48 mouse cellular contexts compared by ENCODE assay signal in the genomic region with DNA sequence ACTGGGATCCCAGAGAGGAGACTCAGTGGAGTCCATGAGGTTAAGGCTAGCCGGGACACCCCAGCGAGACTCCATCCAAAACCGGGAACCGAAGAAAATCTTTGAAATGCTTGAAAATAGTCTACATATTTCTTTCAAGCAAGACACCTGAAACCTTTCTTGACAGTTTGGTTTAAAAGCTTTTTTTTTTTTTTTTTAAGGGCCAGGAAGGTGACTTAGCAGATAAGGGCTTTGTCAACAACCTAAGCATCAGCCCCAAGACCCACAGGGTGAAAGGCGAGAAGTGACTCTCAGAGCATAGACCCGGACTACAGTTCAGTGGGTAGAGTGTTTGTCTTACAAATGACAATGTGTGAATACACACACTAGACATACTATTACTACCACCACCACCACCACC. TPM values are rescaled to one million over a fixed set of nuclear protein-coding genes. Genes with fewer than 3 reads are reported as not detected.
"Had no signal": no experiment of that assay in that cellular context is flagged by ENCODE, and none has a peak within 500 bp of the region (broad histone marks: within the 10 kb centered on the region; RNA-seq: fewer than 3 reads in every experiment).

No protein-coding gene starts in this region.

- H3K27ac ChIP-seq: heart, embryonic 10.5 days; heart, embryonic 13.5 days; heart, embryonic 15.5 days; hindbrain, embryonic 10.5 days; hindbrain, embryonic 12.5 days; hindbrain, embryonic 13.5 days; hindbrain, embryonic 14.5 days; hindbrain, embryonic 15.5 days; hindbrain, postnatal 0 days; intestine, embryonic 15.5 days; kidney, embryonic 15.5 days; kidney, postnatal 0 days; left cerebral cortex, adult 2 months had no signal

- H3K4me1 ChIP-seq: heart, embryonic 15.5 days; hindbrain, embryonic 10.5 days; hindbrain, embryonic 12.5 days; hindbrain, embryonic 13.5 days; hindbrain, embryonic 15.5 days; intestine, embryonic 15.5 days had no signal

- ATAC-seq: hindbrain, embryonic 16.5 days; hindbrain, postnatal 0 days; inflammation-experienced regulatory T-cells, adult 6 months; intestine, embryonic 15.5 days; intestine, embryonic 16.5 days; intestine, postnatal 0 days had no signal

- DNase-seq: heart, postnatal 10 days; heart, postnatal 36 days; heart, postnatal 4 days; kidney, adult 11 months; kidney, adult 18-20 months; kidney, adult 2 months; kidney, adult 8-10 months; kidney, adult 9 months; kidney, postnatal 10 days; kidney, postnatal 14 days; kidney, postnatal 25 days; kidney, postnatal 36 days; kidney, postnatal 4 days; layer of hippocampus, adult 9-11 months; layer of hippocampus, postnatal 36 days had no signal

- H3K36me3 ChIP-seq: heart, embryonic 10.5 days; heart, embryonic 12.5 days; heart, embryonic 13.5 days; heart, embryonic 15.5 days; hindbrain, embryonic 10.5 days; hindbrain, embryonic 12.5 days; hindbrain, embryonic 13.5 days; hindbrain, embryonic 15.5 days; intestine, embryonic 15.5 days; kidney, embryonic 15.5 days had no signal

- H3K9me3 ChIP-seq: heart, embryonic 10.5 days; heart, embryonic 12.5 days; heart, embryonic 13.5 days; heart, embryonic 15.5 days; hindbrain, embryonic 10.5 days; hindbrain, embryonic 12.5 days; hindbrain, embryonic 13.5 days; hindbrain, embryonic 15.5 days; intestine, embryonic 15.5 days; kidney, embryonic 15.5 days had no signal

- H3K4me3 ChIP-seq: heart, embryonic 10.5 days; heart, embryonic 12.5 days; heart, embryonic 13.5 days; heart, embryonic 15.5 days; hindbrain, embryonic 10.5 days; hindbrain, embryonic 12.5 days; hindbrain, embryonic 13.5 days; hindbrain, embryonic 15.5 days; intestine, embryonic 15.5 days; kidney, embryonic 15.5 days; left cerebral cortex, adult 2 months had no signal

- H3K9ac ChIP-seq: heart, embryonic 12.5 days; heart, embryonic 13.5 days; heart, embryonic 15.5 days; hindbrain, embryonic 12.5 days; hindbrain, embryonic 13.5 days; hindbrain, embryonic 14.5 days; hindbrain, embryonic 15.5 days; intestine, embryonic 15.5 days; kidney, embryonic 15.5 days had no signal

- H3K27me3 ChIP-seq: heart, embryonic 12.5 days; heart, embryonic 13.5 days; heart, embryonic 15.5 days; hindbrain, embryonic 12.5 days; hindbrain, embryonic 13.5 days; hindbrain, embryonic 15.5 days; intestine, embryonic 15.5 days; kidney, embryonic 15.5 days had no signal

RNA-seq across cellular contexts. Expression of a gene that starts 11.3 kb away (rescaled TPM):
- total RNA-seq: heart, postnatal 10 days; heart, postnatal 25 days; heart, postnatal 36 days; heart, postnatal 4 days; hematopoietic stem cell, adult 5-6 weeks; hindbrain, postnatal 0 days; layer of hippocampus, adult 18-20 months; layer of hippocampus, adult 8-10 months; layer of hippocampus, postnatal 10 days; layer of hippocampus, postnatal 14 days; layer of hippocampus, postnatal 25 days; layer of hippocampus, postnatal 36 days; left cerebral cortex, adult 18-20 months; left cerebral cortex, adult 2 months; left cerebral cortex, adult 8-10 months had no signal
- polyA plus RNA-seq: heart, embryonic 11.5 days; heart, embryonic 15.5 days; heart, embryonic 16.5 days; hindbrain, embryonic 10.5 days; hindbrain, embryonic 11.5 days; hindbrain, embryonic 12.5 days; hindbrain, embryonic 15.5 days; hindbrain, embryonic 16.5 days; hindbrain, postnatal 0 days; inflammation-experienced regulatory T-cells, adult 6 months; intestine, embryonic 14.5 days; intestine, embryonic 15.5 days; intestine, postnatal 0 days; kidney, embryonic 14.5 days; kidney, embryonic 15.5 days; large intestine, adult 2 months had no signal

RNA-seq across cellular contexts. Expression of a gene that starts 58.2 kb away (rescaled TPM):
- total RNA-seq: heart, postnatal 36 days; hematopoietic stem cell, adult 5-6 weeks had no signal
- polyA plus RNA-seq: inflammation-experienced regulatory T-cells, adult 6 months; intestine, embryonic 14.5 days; intestine, postnatal 0 days had no signal
